Mouse (Mus musculus): Measurements from ENCODE around the gene Gamt.

Gamt gene

DNA sequence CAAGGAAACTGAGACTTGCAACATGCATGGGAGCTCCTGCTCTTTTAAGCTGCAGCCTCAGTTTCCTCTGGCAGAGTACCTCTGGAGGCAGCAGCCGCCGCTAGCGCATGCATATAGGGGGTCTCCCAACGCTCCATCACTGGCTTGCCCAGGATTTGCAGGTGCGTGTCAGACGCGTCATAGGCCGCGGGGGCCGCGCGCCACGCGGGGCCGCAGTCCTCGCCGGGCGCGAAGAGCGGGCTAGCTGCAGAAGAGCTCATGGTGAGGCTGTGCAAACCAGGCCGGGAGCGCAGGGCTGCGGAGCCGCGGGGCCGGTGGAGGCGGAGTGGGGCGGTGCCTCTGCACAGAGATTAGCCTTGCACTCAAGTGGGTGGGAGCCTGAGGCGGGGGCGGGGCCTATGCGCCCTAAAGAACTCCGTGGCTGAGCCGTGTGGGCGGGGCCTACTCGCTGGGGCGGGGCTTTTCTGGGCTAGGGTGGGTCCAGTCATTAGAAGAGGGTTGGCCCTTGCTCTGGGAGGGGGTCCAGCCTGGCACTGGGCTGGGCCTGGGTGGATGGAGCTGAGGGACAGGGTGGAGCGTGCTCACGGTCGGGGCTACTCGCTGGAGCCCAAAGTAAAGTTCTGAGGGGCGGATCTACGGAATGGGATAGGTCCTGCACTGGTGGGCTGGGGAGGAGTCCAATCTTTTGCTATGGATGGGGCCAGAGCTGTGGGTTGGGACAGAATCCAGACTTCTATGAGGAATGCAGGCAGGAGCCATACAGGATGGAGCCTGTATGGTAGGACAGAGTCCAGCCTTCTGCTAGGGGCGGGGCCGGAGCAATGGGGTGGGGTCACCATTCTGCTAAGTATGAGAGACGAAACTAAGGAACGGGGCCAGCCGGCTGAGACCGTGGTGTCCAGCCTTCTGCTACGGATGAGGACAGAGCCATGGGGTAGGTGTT lies at the start of gene Gamt, which contains the start of gene Dazap1:
Gene Gamt (minus strand): TSS at position 371 of the 943 bp plus-strand sequence.
Gene Dazap1 (plus strand): TSS at position 845 of the 943 bp plus-strand sequence.
- DNase-seq (ENCODE audit: low spot score), result peak; percentile 97

DNA sequence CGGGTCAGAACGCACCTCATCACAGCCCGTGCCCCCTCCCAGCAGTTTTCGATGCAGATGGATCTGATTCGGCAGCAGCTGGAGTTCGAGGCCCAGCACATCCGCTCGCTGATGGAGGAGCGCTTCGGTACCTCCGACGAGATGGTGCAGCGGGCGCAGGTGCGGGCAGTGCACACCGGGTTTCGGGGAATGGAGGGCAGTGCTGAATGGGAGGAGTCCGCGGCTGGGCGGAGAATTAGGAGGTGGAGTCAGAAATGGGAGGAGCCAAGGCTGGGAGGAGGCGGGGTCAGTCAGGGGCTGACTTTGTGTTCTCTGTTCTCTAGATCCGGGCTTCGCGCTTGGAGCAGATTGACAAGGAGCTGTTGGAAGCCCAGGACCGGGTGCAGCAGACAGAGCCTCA lies 44.0 kb upstream of the Gamt start:
- DNase-seq (ENCODE audit: low spot score), result no peak

DNA sequence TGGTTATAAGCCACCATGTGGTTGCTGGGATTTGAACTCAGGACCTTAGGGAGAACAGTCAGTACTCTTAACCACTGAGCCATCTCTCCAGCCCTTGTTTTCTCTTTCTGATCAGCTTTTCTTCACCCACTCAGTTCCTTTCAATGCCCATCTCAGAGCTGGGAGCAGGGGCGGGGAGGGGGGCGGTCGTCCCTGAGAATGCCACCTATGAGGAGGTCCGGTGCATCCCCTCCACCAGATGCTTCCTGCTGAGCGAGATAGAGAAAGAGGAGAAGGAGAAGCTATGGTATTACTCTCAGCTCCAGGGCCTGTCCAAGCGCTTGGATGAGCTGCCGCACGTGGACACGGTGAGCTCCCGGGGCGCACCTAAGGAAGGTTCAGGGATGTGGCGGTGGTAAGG lies 43.6 kb upstream of the Gamt start:
- DNase-seq (ENCODE audit: low spot score), result no peak

DNA sequence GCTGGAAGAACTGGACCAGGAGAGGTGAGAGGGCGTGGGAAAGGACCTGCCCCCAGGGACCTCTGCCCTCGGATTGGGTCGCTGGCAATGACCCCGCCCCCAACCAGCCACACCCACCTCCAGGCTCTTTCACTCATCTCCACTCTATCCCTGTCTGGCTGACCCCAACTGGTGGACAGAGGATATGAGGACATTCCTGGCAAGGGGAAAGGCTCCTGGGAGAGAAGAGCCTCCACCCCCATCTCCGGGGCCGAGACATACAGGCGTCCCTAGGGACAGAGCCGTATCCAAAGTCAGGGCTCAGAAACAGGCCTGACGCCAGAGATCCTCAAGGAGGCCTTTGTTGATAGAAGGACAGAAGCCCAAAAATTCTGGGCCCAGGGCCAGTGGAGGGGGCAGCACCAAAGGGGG lies 41.7 kb upstream of the Gamt start:
- DNase-seq (ENCODE audit: low spot score), result peak; percentile 60

DNA sequence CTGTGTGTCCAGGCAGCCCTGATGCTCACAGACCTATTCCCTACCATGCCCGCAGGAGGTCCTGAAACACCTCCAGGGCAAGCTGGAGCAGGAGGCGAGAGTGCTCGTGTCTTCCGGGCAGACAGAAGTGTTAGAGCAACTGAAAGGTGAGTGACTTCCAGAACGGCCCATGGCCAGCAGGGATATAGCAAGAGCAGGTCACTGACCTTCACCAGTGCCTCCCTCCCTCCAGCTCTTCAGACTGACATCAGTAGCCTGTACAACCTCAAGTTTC lies 41.2 kb upstream of the Gamt start:
- DNase-seq (ENCODE audit: low spot score), result no peak

DNA sequence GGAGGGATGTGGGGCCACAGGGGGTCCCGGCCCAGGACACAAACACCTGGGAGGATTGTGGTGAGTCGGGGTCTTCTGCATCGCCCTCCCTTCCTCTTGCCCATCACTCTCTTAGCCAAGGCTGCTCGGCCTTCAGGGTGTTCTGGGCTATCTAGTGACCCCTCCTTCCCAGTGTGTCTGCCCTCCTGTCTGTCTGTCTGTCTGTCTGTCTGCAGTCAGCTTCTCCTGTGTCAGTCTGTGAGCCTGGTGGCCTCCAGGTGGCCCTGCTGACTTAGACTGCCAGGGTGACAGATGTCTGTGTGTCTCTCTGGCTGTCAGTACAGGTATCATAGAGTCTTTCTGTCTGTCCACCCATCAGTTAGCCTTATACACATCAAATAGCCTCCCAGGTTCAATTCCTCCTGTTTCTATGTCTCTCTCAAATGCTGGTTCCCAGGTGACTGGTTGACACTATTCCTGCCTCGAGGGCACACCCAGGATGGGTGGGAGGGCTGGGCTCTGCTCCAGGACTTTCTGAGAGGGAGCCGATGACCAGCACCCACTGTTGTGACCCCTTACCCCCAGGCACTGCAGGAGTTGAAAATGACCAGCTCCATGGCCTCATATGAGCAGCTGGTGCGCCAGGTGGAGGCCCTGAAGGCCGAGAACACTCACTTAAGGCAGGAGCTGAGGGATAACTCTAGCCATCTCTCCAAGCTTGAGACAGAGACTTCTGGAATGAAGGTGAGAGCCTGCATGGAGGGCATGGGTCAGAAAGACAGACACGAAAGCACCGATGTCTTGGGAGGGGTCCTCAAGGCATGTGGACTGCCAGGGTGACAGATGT lies 40.7 kb upstream of the Gamt start:
- no peak for DNase-seq (ENCODE audit: low spot score)

DNA sequence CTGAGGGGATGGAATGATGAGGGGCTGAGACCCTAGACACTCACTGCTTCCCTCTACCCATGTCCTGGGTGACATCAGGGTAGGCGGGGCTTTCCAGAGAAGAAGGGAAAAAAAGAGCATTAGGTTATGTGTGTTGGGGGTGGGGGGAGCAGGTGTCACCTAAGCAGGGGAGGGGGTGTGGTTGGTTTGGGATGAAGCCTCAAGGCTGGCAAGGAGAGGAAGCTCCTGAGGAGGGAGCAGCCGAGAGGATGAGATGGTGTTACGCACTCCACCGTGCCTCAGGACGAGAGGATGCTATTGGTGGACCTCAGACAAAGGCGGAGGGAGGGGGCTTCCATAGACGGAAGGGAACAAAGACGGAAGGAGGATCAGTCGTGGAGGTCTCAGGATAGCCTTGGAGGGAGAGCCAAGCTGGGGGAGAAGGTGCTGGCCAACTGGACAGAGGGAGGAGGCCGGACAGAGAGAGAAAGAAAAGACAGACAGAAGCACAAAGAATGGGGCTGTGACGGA lies 39.9 kb upstream of the Gamt start:
- peak; percentile 53 for DNase-seq (ENCODE audit: low spot score)

DNA sequence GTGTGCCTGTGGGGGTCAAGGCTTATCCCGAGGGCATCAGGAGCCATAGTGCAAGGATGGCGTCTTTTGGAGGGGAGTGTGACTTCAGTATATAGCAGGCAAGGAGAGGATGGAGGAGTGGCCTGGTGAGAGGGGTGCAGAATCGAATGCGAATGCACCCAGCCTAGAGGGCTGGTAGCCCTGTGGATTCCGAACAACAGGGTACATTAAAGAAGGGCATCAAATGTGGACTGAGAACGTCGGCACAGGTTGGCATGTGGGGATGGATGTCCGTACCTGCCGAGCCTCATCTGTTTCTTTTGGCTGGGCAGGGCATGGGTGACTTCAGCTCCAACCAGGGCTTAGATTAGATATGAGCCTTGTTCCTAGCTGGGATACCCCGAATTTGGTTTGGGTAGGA lies 39.0 kb upstream of the Gamt start:
- DNase-seq (ENCODE audit: low spot score), result no peak

DNA sequence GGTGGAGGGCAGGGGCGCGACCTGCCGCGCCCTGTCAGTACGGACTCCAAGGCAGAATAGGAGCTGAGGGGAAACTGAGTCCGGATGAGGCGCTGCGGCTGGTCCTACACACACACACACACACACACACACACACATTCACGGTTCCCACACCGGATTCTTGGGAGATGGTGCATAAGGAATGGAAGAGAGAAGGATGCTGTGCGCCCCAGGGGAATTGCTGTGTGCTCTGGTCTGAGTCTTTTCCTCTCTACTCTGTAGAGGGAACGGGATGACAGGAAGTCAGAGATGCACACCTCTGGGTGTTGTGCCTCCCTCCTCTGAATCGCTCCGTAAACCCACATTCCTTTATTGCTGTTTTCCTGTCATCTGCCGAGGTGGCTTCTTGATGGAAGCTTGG lies 38.5 kb upstream of the Gamt start:
- DNase-seq (ENCODE audit: low spot score), result peak; percentile 58

DNA sequence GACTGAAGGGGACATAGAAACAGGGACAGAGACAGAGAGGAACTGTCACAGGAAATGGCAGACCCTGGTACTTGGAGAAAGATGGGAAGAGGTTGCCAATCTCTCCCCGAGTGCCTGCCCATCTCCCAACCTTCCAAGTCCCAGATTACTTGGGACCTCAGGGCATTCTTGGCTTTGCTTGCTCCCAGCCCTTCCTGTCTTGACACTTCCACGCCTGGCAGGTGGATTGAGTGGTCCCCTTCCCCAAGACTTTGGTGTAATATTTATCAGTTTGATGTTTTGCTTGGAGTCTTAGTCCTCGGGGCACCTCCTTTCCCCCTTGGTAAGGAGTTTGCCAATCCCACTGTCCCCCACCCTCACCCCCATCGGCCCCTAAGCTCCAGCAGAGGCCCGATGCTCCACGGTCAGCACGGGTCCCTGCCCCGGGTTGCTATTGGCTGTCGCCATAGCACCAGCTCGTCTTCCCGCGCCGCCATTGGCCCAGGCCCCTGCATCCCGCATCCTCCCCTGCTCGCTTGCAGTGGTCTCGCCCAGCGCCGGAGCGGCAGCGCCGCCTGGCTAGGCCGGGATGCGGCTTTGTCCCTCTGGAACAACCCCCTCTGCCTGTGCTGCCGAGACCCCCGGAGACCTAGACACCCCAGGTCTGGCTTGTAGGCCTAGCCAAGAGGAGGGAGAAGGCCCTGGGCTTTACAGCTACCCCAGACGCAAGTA lies 37.9 kb upstream of the Gamt start:
- peak; percentile 91 for DNase-seq (ENCODE audit: low spot score)

DNA sequence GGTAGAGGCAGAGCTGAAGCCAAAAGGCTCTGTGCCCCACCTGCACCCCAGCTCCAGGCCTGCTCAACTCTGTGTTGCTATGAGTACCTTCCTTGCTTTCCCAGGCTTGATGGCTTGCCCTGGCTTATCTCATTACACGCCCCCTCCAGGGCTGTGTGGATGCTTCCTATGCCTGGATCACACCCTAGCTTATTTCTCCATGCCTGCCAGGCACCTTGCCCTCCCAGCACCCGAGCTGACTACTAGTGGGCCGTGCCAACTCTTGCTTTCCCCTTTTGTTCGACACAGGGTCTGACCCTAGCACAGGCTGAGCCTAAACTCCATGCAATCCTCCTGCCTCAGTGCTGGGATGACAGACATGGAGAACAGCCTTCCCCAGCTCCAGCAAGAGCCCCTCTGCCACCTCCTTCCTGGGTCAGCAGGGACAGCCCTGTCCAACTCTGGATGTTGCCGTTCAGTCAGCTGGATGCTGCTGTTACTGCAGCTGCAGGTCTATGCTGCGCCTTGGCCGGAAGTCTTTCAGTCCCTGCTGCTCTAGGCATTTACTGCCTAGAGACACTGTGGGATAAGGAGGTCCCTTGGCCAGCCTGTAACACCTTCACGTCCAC lies 36.8 kb upstream of the Gamt start:
- DNase-seq (ENCODE audit: low spot score), result no peak

DNA sequence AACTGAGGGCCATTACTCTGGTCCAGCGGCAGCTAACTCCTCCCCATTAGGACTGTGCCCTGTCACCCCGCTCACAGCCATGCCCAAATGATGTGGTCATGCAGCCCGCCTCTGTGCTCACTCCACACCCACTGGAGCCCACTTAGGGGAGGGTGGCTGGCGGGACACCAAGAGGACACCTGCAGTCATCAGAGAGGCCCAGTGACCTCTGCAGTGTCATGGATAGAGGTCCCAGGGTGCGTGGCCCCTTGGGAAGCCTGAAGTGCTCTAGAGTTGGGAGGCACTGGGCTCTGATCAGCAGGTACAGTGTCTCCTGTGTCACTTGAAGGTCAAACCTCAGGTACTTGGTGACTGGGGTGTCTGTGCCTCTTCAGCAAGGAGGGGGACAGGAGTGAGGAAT lies 36.0 kb upstream of the Gamt start:
- DNase-seq (ENCODE audit: low spot score), result no peak

DNA sequence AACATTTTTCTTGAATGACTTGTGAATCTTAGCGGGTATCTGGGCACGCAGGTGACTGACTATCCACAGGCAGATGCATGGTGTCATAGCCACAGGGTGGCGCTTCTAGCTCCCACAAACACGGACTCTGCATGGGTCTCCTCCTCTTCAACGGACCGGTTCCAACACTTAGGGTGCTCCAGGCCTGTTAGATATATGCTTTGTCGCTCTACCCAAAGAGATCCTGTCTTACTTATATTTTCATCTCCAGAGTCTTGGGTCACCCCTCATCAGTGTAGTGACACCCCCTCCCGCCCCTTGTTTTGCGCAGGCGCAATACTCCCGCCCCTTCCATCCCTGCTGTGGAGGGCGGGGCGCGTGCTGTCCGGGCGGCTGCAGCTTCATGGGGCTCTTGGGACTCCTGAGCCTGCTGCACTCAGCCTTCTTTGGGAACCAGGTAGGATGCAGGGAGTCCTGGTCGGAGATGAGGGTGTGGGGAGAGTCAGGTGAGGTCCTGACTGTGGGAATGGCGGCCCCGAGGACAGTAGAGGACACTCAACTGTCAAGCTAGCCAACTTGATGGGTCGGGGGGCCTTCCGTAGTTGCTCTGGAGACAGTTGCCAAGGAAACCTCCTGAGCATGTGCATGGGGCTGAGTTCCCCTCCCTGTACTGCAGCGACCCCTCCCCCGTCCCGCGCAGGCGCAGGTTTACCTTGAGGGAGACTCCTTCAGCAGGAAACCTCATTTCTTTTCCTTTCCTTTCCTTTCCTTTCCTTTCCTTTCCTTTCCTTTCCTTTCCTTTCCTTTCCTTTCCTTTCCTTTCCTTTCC lies 35.0 kb upstream of the Gamt start, which contains the start of gene Apc2:
Gene Apc2 (plus strand): TSS at position 360 of the 808 bp plus-strand sequence.
- DNase-seq (ENCODE audit: low spot score), result peak; percentile 83

DNA sequence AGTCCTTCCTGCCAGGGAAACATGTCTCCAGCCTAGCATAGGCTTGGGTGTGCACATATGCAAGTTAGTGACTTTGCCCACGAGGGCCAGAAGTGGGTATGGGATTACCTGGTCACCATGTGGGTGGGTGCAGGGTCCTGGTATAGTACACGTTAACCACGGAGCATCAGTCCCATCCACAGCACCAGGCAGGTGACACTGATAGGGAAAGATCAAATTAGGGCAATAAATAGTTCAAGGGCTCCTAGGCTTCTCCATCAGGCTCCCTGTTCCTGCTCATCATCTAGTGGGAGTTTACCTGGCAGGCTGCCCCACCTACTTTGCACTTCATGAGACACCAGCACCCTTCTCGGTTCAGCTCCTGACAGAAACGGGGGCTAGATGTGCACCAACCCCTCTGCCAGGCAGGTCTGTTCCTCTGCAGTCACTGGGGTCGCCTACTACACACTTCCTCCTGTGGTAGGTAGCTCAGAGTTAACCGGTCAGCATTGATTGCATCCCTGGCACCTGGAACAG lies 34.0 kb upstream of the Gamt start:
- no peak for DNase-seq (ENCODE audit: low spot score)

DNA sequence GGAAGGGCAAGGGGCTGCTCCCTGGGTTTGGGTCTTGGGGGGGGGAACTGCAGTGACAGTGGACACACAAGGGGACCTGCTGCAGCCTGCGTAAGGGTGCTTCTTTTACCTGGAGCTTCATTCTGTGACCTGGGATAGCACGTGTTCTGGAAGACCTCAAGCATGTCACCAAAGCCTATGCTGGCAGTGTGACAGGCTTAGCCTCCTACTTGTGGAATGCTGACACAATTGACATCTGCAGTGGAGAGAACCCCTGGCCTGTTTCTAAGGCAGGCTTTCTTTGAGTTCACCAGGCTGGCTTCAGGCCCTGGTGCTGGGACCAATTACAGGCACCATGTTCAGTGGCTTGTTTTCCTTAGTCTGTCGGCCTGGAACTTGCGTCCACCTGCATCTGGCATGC lies 33.5 kb upstream of the Gamt start:
- no peak for DNase-seq (ENCODE audit: low spot score)

DNA sequence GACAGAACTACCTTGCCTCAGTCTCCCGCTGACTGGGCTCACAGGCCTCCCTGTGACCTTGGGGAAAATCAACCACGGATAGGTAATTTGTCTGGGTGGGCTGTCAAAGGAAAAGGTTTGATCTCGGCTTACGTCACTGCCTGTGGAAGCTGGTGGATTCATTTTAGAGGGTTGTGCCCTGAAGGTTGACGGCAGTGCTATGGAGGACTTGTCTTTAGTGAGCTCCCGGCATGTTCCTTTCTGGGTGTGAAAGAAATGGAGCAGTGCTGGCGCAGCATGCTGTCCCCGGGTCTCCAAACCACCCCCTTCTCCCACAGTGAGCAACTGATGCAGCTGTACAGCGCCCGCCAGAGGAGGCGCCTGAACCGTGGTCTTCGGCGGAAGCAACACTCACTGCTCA lies 32.5 kb upstream of the Gamt start:
- no peak for DNase-seq (ENCODE audit: low spot score)

DNA sequence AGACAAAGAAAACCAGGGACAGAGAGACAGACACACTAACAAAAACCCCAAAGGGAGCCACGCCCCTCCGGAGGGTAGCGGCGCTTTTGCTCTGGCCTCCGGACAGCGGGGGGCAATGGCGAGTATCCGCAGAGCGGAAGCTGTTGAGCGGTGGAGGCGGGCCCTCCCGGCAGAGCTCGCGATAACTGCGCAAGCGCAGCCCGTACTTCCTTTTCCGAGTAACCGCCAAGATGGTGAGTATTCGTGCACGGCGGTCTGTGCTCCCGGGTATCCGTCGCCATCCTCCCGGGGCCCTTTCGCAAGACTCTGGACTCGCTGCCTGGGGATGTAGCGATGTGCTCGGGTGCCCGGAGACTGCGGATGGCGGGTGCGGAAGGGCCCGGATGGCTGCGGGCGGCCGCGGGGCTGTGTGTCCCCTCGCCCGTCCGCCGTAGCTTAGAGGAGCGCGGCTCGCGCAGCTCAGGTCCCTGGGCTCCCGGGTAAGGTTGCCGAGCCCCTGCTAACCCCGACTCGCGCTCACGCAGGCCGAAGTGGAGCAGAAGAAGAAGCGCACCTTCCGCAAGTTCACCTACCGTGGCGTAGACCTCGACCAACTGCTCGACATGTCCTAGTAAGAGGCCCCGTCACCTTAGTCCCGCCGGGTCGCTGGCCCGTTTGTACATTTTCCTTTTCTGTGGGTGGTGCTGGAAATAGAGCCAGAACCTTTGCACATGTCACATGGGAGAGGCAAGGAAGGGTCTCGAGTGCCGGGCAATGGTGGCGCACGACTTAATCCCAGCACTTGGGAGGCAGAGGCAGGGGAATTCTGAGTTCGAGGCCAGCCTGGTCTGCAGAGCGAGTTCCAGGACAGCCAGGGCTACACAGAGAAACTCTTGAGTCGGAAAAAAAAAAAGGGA lies 31.7 kb upstream of the Gamt start, which contains the start of gene Rps15:
Gene Rps15 (plus strand): TSS at position 203 of the 896 bp plus-strand sequence.
- DNase-seq (ENCODE audit: low spot score), result peak; percentile 98

DNA sequence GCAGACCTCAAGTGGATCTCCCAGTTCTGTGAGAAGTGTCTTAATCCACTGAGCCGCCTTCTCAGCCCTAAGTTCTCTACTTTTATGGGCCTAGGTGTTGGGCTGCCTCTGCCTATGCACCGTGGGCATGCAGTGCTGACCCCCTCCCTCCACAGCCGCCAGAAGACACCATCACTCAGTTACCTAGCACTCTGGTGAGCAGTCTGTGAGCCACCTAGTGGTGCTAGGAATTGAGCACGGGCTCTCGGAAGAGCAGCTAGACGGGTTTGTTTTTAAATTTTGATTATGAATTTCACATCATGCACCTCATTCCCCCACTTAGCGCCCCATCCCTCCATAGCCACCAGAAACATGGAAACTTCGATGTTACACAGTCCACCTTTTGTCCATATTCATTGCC lies 27.8 kb upstream of the Gamt start:
- DNase-seq (ENCODE audit: low spot score), result no peak

DNA sequence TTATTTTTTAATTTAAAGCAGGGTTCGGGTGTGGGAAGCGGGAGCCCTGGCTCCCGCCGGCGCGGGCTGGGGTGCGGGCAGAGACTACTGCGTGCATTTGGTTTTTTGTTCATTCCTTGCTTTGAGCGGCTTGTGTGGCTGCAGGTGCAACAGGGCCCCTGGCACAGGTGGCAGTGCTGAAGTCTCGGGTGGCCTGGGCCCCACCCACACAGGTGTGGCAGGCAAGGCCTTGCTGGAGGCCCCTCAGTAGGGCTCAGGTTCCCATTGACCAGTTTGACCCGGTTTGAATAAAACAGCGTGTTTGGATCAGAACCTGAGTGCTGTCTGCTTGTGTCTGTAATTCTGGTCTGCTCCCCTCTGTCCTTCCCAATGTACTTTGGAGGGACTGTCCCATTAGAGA lies 27.3 kb upstream of the Gamt start:
- no peak for DNase-seq (ENCODE audit: low spot score)

Data from retina, embryonic 14.5 days (tissue).